9 mouse cellular contexts compared by ENCODE assay signal in the genomic region with DNA sequence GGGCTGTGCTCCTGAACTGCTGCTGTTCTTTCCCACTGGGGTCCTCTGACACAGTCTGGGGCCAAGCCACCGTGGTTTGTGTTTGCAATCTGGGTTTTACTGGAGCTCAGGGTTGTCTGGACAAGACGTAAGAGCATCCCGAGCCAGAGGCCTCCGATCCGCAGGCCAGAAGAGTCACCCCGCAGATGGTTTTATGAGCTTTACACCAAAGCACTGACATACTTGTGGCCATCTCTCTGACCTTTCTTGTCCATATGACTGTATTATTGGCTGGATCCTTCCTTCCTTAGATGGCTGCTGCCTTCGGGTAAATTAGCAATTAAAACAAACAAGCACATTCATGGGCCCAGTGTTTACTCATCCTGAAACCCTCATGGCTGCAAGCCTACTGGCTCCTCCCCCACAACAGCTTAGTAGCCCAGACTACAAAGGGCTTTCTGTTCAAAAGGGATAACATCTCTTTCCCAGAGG.
DNase-seq lines count a peak whose midpoint lies in the region; ATAC-seq and TF ChIP-seq lines count a peak whose summit lies in the region.
"Had no signal": no experiment of that assay in that cellular context is flagged by ENCODE, and none has a peak within 500 bp of the region (broad histone marks: within the 10 kb centered on the region; RNA-seq: fewer than 3 reads in every experiment).

No protein-coding gene starts in this region.

- peak overlapping the region; percentile 69 for H3K27ac ChIP-seq in forebrain, embryonic 12.5 days
- no peak overlapping the region for H3K27ac ChIP-seq in lung, embryonic 15.5 days
- H3K27ac ChIP-seq: heart, embryonic 13.5 days had no signal

- no peak for TF ChIP-seq CTCF in lung, adult 2 months (IDR thresholded peaks at IDR 0.05; ENCODE audit: insufficient read depth, low read length)

- H3K4me1 ChIP-seq in lung, adult 2 months (ENCODE audit: control insufficient read depth, insufficient read depth, low read length) = no peaks in the 10 kb centered on the region
- peaks cover 5% of the 10 kb centered on the region; the same call in 1 of the 2 replicates for H3K4me1 ChIP-seq in forebrain, embryonic 12.5 days
- H3K4me1 ChIP-seq in lung, embryonic 15.5 days = no peaks in the 10 kb centered on the region
- H3K4me1 ChIP-seq: heart, embryonic 13.5 days had no signal

- H3K36me3 ChIP-seq in forebrain, embryonic 12.5 days (replicated peaks) = no peaks in the 10 kb centered on the region
- no peaks in the 10 kb centered on the region for H3K36me3 ChIP-seq in lung, embryonic 15.5 days
- H3K36me3 ChIP-seq: heart, embryonic 13.5 days had no signal

- 52% methylated on average over 7 of the region's 7 CpGs for WGBS in lung, adult 2 months
- WGBS in forebrain, embryonic 12.5 days = 52% methylated on average over 7 of the region's 7 CpGs
- 37% methylated on average over 7 of the region's 7 CpGs for WGBS in lung, embryonic 15.5 days

- DNase-seq in lung, adult 18-20 months = peak; percentile 4 to 30
- no peak for DNase-seq in lung, adult 2 months
- DNase-seq in kidney, postnatal 10 days = peak; percentile 53
- DNase-seq in right cerebral cortex, postnatal 36 days (ENCODE audit: low spot score in 2 of 2) = peak; percentile 3 to 11
- no peak for DNase-seq in thymus, postnatal 0 days (ENCODE audit: low spot score)
- DNase-seq in adrenal gland, adult (ENCODE audit: inconsistent age in 2 of 2, low spot score in 1 of 2) = no peak

- H3K27me3 ChIP-seq in forebrain, embryonic 12.5 days = no peaks in the 10 kb centered on the region
- no peaks in the 10 kb centered on the region for H3K27me3 ChIP-seq in lung, embryonic 15.5 days
- H3K27me3 ChIP-seq: heart, embryonic 13.5 days had no signal

- TF ChIP-seq POLR2A in lung, adult 2 months (IDR thresholded peaks at IDR 0.05; ENCODE audit: borderline replicate concordance, extremely low read depth, low read depth, low read length) = no peak

- ATAC-seq in forebrain, embryonic 12.5 days (ENCODE audit: low FRiP score) = peak; percentile 88
- peak; percentile 85 for ATAC-seq in lung, embryonic 15.5 days (ENCODE audit: borderline replicate concordance, extremely low read depth, low FRiP score, low TSS enrichment)

- H3K4me2 ChIP-seq in forebrain, embryonic 12.5 days = no peak overlapping the region
- no peak overlapping the region for H3K4me2 ChIP-seq in lung, embryonic 15.5 days
- H3K4me2 ChIP-seq: heart, embryonic 13.5 days had no signal

- no peak overlapping the region for H3K9ac ChIP-seq in forebrain, embryonic 12.5 days
- no peak overlapping the region for H3K9ac ChIP-seq in lung, embryonic 15.5 days
- H3K9ac ChIP-seq: heart, embryonic 13.5 days had no signal

- no peaks in the 10 kb centered on the region for H3K9me3 ChIP-seq in forebrain, embryonic 12.5 days
- no peaks in the 10 kb centered on the region for H3K9me3 ChIP-seq in lung, embryonic 15.5 days

- H3K4me3 ChIP-seq in lung, adult 2 months (replicated peaks; ENCODE audit: extremely low read depth, low read depth, low read length) = no peak overlapping the region
- H3K4me3 ChIP-seq in forebrain, embryonic 12.5 days (replicated peaks) = no peak overlapping the region
- no peak overlapping the region for H3K4me3 ChIP-seq in lung, embryonic 15.5 days
- H3K4me3 ChIP-seq: heart, embryonic 13.5 days had no signal

Comparison
In these comparisons a context has a peak if more than half of its experiments do, and no peak if none do; other contexts are left out.
1. DNase-seq: peak in lung, adult 18-20 months (2 of 2), kidney, postnatal 10 days (single experiment) and right cerebral cortex, postnatal 36 days (2 of 2); none in lung, adult 2 months (single experiment), thymus, postnatal 0 days (single experiment) and adrenal gland, adult (0 of 2).